Mouse (Mus musculus) G1E (cell line): ENCODE results near the gene Trp53i13. TPM values are rescaled to one million over a fixed set of nuclear protein-coding genes. Genes with fewer than 3 reads are reported as not detected.

Source experiments
- ATAC-seq: 2 replicates; pipeline ENCODE4 v1.8.0; 2016; ENCODE audit warnings: mild to moderate bottlenecking; ENCODE audit not compliant: insufficient number of reproducible peaks, poor library complexity, low FRiP score, severe bottlenecking; ENCODE audit errors: extremely low read depth
- DNase-seq: peaks from one replicate; pipeline ENCODE4 v3.0.0; 2012; ENCODE audit warnings: low spot score
- H3K27me3 ChIP-seq: 2 replicates; pipeline ENCODE4 v1.6.1; 2012; ENCODE audit warnings: mild to moderate bottlenecking, low read length, inconsistent platforms; ENCODE audit not compliant: insufficient read depth
- H3K36me3 ChIP-seq: replicated peaks from 2 replicates; pipeline ENCODE3; 2012; ENCODE audit warnings: mild to moderate bottlenecking, inconsistent platforms
- H3K4me1 ChIP-seq: 2 replicates; pipeline ENCODE4 v1.6.1; 2012; ENCODE audit warnings: low read depth, low read length, inconsistent platforms, mixed read lengths; ENCODE audit not compliant: insufficient read depth
- H3K4me3 ChIP-seq: 2 replicates; pipeline ENCODE4 v1.5.1; 2012; ENCODE audit warnings: low read depth, mild to moderate bottlenecking, inconsistent platforms, low read length, moderate library complexity, mixed read lengths
- H3K9me3 ChIP-seq: replicated peaks from 2 replicates; pipeline ENCODE4 v1.6.1; 2012; ENCODE audit warnings: inconsistent platforms
- CTCF ChIP-seq: IDR thresholded peaks from 2 replicates; pipeline ENCODE4 v1.5.1; 2012; ENCODE audit warnings: low read depth, low read length, inconsistent platforms, mixed read lengths
- GATA1 ChIP-seq: IDR thresholded peaks from 2 replicates; pipeline ENCODE4 v1.6.1; 2012; ENCODE audit warnings: borderline replicate concordance, low read length, inconsistent platforms, mixed read lengths
- GATA2 ChIP-seq: IDR thresholded peaks from 2 replicates; pipeline ENCODE4 v1.6.1; 2012; ENCODE audit warnings: low read depth, low read length, inconsistent platforms, borderline replicate concordance
- POLR2AphosphoS5 ChIP-seq: IDR thresholded peaks from 2 replicates; pipeline ENCODE4 v1.6.1; 2012; ENCODE audit warnings: low read depth, low read length, inconsistent platforms; ENCODE audit not compliant: insufficient replicate concordance
- TAL1 ChIP-seq: conservative IDR thresholded peaks from 2 replicates; pipeline ENCODE4 v1.6.1; 2012; ENCODE audit warnings: low read depth, low read length, inconsistent platforms, mixed read lengths
- polyA plus RNA-seq: library from polyadenylated mRNA; stranded (reverse); fragments of >175 nt; gene quantifications from 2 replicates; pipeline ENCODE4 v1.2.3, GENCODE M21; 2012
- total RNA-seq, 2 experiments: library from RNA; stranded (forward) in 1 of 2; stranded (reverse) in 1 of 2; fragments of 200-1000 nt in 1 of 2; fragments of >200 nt in 1 of 2; fragmentation: Nextera tagmentation in 1 of 2; gene quantifications; 2 replicates each; pipeline ENCODE4 v1.2.3; 2014 to 2017

Trp53i13 gene
- total and polyA plus RNA-seq, 3 experiments: 0.71 to 5.4 (median 1.4) TPM

DNA sequence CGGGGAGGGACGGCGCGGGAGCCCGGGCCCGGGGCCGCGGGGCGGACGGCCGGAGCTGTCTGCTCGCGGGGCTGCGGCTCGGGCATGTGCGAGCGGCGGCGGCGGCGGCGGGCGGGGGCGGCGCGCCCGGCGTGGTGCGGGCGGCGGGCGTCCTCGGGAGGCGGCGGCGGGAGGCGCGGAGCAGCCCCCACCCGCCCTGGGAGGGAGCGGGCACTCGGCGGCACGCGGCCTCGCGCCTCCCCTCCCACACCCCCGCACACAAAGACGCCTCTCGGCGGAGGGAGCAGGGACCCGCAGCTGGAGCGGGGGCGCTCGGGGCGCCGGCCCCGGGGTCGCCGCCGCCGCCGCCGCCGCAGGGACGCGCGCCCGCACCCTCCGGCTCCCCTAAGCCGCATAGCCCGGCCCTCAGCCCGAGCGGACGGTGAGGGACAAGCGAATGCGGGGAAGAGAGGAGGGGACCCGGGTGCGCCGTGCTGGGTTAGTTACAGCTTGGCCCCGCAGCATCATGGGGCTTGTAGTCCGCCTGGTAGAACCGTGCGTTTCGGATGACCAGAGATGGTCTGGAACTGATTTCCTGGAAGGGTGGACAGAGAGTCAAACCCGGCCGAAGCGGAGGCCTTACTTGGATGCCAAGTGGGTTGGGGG, 26.1 kb downstream of the Trp53i13 start, which contains the start of gene Ankrd13b:
Ankrd13b (minus strand) TSS at position 88 of the 645 bp plus-strand sequence.
- TF ChIP-seq TAL1 (no peak), GATA1 (no peak), CTCF (no peak), GATA2 (no peak), POLR2AphosphoS5 (no peak)
- ATAC-seq (no peak), DNase-seq (no peak)
- Histone ChIP-seq H3K4me1 (peaks cover 48% of the 10 kb centered on the region), H3K4me3 (peak within 1 kb of the TSS; percentile 69), H3K27me3 (peaks cover 58% of the 10 kb centered on the region), H3K36me3 (peaks cover under 1% of the 10 kb centered on the region), H3K9me3 (0 out of 2 replicates have a peak, but pooled peaks cover 5% of the 10 kb centered on the region)

DNA sequence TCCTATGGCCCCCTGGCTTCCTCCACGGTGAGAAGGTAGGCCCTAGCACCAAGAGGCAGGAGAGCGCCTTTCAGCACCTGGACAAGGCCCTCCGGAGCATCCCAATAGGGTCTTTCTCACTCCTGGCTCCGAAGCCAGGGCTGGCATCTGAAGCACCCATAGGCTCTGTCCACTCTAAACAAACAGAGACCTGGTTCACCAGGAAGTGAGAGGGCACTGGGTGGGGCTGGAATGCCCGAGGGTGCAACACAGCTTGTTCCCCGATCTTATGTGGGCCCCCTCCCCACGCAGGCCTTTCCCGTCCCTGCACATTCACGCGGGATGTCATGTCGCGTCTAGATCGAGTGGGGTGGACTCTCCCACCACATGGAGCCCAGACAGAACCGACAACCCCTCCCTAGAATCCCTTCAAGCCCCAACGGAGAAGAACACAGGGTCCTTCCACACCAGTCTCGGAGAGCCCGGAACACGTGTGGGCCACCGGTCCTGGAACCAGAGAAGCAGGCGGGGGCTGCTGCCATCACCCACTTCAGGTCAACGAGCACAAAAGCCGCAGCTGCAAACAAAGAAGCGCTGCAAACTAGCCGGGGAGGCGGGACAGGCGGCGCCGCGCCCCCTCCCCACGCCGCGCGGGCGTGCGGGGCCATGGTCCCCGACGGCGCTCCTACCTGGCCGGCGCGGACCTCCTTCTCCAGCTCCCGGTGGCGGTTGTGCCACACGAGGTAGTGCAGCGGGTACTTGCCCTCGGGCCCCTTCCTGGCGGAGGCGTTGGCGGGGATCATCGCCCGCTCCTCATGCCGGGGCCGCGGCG, 26.8 kb downstream of the Trp53i13 start:
- Histone ChIP-seq H3K4me1 (peaks cover 40% of the 10 kb centered on the region), H3K27me3 (peaks cover 60% of the 10 kb centered on the region), H3K36me3 (no peaks in the 10 kb centered on the region), H3K4me3 (peak overlapping the region; percentile 69), H3K9me3 (0 out of 2 replicates have a peak, but pooled peaks cover 5% of the 10 kb centered on the region)
- no peak for ATAC-seq
- no peak for TF ChIP-seq CTCF
- TF ChIP-seq GATA2: no peak
- TF ChIP-seq GATA1: no peak
- no peak for TF ChIP-seq TAL1
- no peak for TF ChIP-seq POLR2AphosphoS5
- no peak for DNase-seq

DNA sequence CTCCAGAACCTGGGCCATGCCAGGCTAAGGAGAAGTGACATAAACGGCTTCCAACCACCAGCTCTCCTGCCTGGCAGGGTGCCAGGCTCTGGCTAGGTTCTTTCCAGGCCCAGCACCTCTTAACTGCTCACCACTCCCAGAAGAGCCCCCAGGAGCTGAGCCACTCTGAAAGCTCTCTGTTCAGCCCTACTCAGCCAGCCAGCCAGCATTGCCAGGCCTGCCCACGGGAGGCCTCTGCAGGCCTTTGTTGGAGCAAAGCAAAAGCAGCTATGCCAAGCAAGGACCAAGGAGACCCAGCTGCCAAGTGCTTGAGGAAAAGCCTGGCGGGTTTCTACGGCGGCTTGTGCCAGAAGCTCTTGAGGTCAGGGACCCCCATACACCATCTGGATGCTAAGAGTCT, 29.0 kb downstream of the Trp53i13 start:
- no peak for ATAC-seq
- Histone ChIP-seq H3K9me3 (0 out of 2 replicates have a peak, but pooled peaks cover 5% of the 10 kb centered on the region), H3K4me3 (no peak overlapping the region), H3K36me3 (no peaks in the 10 kb centered on the region), H3K4me1 (peaks cover 24% of the 10 kb centered on the region), H3K27me3 (peaks cover 76% of the 10 kb centered on the region)
- DNase-seq: no peak
- TF ChIP-seq CTCF: no peak
- no peak for TF ChIP-seq GATA1
- no peak for TF ChIP-seq POLR2AphosphoS5
- no peak for TF ChIP-seq GATA2
- TF ChIP-seq TAL1: no peak

DNA sequence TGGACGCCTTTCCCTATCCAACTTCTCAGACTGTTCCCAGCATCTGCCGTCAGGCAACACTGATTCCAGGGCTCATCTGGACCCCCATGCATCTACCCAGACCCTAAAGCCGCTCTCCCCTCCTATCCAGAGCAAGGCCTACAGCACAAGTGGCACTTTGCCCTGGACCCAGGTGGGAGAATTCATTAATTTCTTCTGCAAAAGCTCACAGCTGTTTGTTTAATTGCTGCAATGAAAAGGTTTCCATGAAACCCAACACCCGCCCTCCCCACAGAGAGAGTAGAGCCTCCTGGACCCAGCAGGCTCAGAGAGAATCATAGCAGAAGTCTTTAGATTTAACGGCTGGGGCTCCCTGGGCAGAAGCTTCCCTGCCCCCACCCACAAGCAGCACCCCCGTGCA, 30.6 kb downstream of the Trp53i13 start:
- Histone ChIP-seq H3K4me3 (no peak overlapping the region), H3K27me3 (peaks cover 72% of the 10 kb centered on the region), H3K9me3 (0 out of 2 replicates have a peak, but pooled peaks cover 5% of the 10 kb centered on the region), H3K4me1 (peaks cover 13% of the 10 kb centered on the region), H3K36me3 (no peaks in the 10 kb centered on the region)
- TF ChIP-seq POLR2AphosphoS5: no peak
- no peak for TF ChIP-seq CTCF
- no peak for TF ChIP-seq TAL1
- TF ChIP-seq GATA2: no peak
- no peak for TF ChIP-seq GATA1
- ATAC-seq (no peak), DNase-seq (no peak)

DNA sequence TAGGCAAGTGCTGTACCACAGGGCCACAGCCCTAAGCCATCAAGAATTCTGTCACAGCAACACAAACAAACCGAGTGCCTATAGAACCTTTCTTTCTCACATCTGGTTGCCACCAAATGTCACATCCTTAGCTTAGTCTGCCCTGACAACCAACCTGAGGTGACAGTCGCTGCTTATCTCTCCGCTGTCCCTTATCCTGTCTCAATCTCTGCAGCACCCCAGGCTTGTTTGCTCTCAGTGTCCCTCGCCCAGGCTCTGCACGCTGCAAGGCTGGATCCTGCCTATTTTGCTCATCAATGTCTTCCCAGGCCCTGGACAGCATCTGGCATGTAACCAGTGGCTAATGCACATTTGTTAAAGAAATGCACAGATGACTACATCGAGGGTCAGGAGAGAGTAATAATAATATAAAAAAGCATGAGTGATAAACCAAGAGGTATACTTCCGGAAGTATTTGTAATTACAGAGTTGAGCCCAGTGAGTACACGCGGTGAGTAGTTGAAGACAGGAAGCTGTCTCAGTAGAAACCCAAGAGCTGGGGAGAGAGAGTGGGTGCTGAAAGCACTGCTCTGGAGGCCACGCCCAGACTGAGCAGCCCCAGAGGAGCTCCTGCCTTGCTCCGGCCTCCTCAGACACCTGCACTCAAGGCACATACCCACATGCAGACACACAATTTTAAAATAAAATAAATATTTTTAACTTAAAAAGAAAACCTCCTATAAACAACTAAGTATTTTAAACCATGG, 32.1 kb downstream of the Trp53i13 start:
- ATAC-seq (no peak), DNase-seq (no peak)
- Histone ChIP-seq H3K4me1 (0 out of 2 replicates have a peak, but pooled peaks cover 1% of the 10 kb centered on the region), H3K36me3 (no peaks in the 10 kb centered on the region), H3K4me3 (no peak overlapping the region), H3K9me3 (no peaks in the 10 kb centered on the region), H3K27me3 (peaks cover 65% of the 10 kb centered on the region)
- TF ChIP-seq POLR2AphosphoS5: no peak
- no peak for TF ChIP-seq CTCF
- no peak for TF ChIP-seq TAL1
- no peak for TF ChIP-seq GATA1
- TF ChIP-seq GATA2: no peak
